Mouse (Mus musculus) liver, embryonic 12.5 days (tissue): ENCODE results near the gene Taar2. TPM values are rescaled to one million over a fixed set of nuclear protein-coding genes. Genes with fewer than 3 reads are reported as not detected.

Experiments
- ATAC-seq: fragments of 200-750 bp; cut with Nextera tagmentation; 2 replicates; pipeline ENCODE4 v1.8.0; 2017; ENCODE audit warnings: moderate number of reproducible peaks, mild to moderate bottlenecking, moderate library complexity
- H3K27ac ChIP-seq: fragments of 300-500 bp; sonication (generic); 2 replicates; pipeline ENCODE4 v1.5.1; 2016; ENCODE audit warnings: mild to moderate bottlenecking
- H3K27me3 ChIP-seq: fragments of 300-500 bp; sonication (generic); replicated peaks from 2 replicates; pipeline ENCODE4 v1.6.1; 2016; ENCODE audit warnings: mild to moderate bottlenecking, moderate library complexity
- H3K36me3 ChIP-seq: fragments of 300-500 bp; sonication (generic); 2 replicates; pipeline ENCODE4 v1.6.1; 2016; ENCODE audit warnings: mild to moderate bottlenecking, moderate library complexity
- H3K4me1 ChIP-seq: fragments of 300-500 bp; sonication (generic); 2 replicates; pipeline ENCODE4 v1.6.1; 2016
- H3K4me2 ChIP-seq: fragments of 300-500 bp; sonication (generic); 2 replicates; pipeline ENCODE4 v1.6.1; 2016; ENCODE audit warnings: mild to moderate bottlenecking, moderate library complexity
- H3K4me3 ChIP-seq: fragments of 300-500 bp; sonication (generic); 2 replicates; pipeline ENCODE4 v1.5.1; 2016; ENCODE audit warnings: mild to moderate bottlenecking, moderate library complexity
- H3K9ac ChIP-seq: fragments of 300-500 bp; sonication (generic); 2 replicates; pipeline ENCODE4 v1.6.1; 2016; ENCODE audit warnings: mild to moderate bottlenecking, moderate library complexity
- H3K9me3 ChIP-seq: fragments of 300-500 bp; sonication (generic); replicated peaks from 2 replicates; pipeline ENCODE4 v1.6.1; 2016; ENCODE audit warnings: mild to moderate bottlenecking, moderate library complexity
- WGBS: fragments of 180-500 bp; shearing (Covaris S2); methylation state at CpG from one replicate; pipeline ENCODE4 v1.1.7; 2016; ENCODE audit not compliant: insufficient replicate concordance; 5-methylcytosine and 5-hydroxymethylcytosine counted together
- polyA plus RNA-seq: library from polyadenylated mRNA; unstranded; fragments of >200 nt; fragmentation: Nextera tagmentation; extraction: Ambion mirVana; gene quantifications from 2 replicates; pipeline ENCODE4 v1.2.1, GENCODE M21; 2016

Taar2 gene
- polyA plus RNA-seq, 1 experiment from 2014 or later, result not detected

GRCm38 (mm10) chr10:23949508-23950005 lies 11.2 kb downstream of the Taar2 start, which contains the start of gene Taar3:
Gene Taar3, plus strand, starts transcription at chr10:23949558.
- Histone ChIP-seq H3K27me3 (no peaks in the 10 kb centered on the region), H3K9me3 (no peaks in the 10 kb centered on the region), H3K4me2 (no peak within 1 kb of the TSS), H3K9ac (no peak within 1 kb of the TSS), H3K4me3 (no peak within 1 kb of the TSS), H3K27ac (no peak within 1 kb of the TSS), H3K36me3 (no peaks in the 10 kb centered on the region), H3K4me1 (no peaks in the 10 kb centered on the region)
- ATAC-seq, result no peak
- 78% methylated on average over 16 of the region's 16 CpGs for WGBS

- no peak overlapping the region for H3K9ac ChIP-seq
- H3K27me3 ChIP-seq, result no peaks in the 10 kb centered on the region
- no peaks in the 10 kb centered on the region for H3K9me3 ChIP-seq
- ATAC-seq, result no peak
- no peak overlapping the region for H3K4me2 ChIP-seq
- H3K4me3 ChIP-seq, result no peak overlapping the region
- H3K27ac ChIP-seq, result no peak overlapping the region
- no peaks in the 10 kb centered on the region for H3K4me1 ChIP-seq
- H3K36me3 ChIP-seq, result no peaks in the 10 kb centered on the region
- WGBS, result 64% methylated on average over 6 of the region's 6 CpGs
Observed at GRCm38 (mm10) chr10:23951714-23952113, 13.3 kb downstream of the Taar2 start.

GRCm38 (mm10) chr10:23959071-23959470 lies 20.7 kb downstream of the Taar2 start:
- WGBS, result 50% methylated on average over 3 of the region's 3 CpGs

GRCm38 (mm10) chr10:23960444-23960915 lies 22.1 kb downstream of the Taar2 start, which contains the start of gene Taar4:
Gene Taar4, plus strand, starts transcription at chr10:23960494.
- Histone ChIP-seq H3K27ac (no peak within 1 kb of the TSS), H3K4me3 (no peak within 1 kb of the TSS), H3K27me3 (no peaks in the 10 kb centered on the region), H3K4me2 (no peak within 1 kb of the TSS), H3K9me3 (no peaks in the 10 kb centered on the region), H3K36me3 (no peaks in the 10 kb centered on the region), H3K9ac (no peak within 1 kb of the TSS), H3K4me1 (no peaks in the 10 kb centered on the region)
- no peak for ATAC-seq
- 68% methylated on average over 13 of the region's 13 CpGs for WGBS

More at GRCm38 (mm10) chr10:23959071-23959470, 20.7 kb downstream of the Taar2 start:
- no peak for ATAC-seq
- Histone ChIP-seq H3K27me3 (no peaks in the 10 kb centered on the region), H3K4me2 (no peak overlapping the region), H3K27ac (no peak overlapping the region), H3K36me3 (no peaks in the 10 kb centered on the region), H3K9me3 (no peaks in the 10 kb centered on the region), H3K4me1 (no peaks in the 10 kb centered on the region), H3K4me3 (no peak overlapping the region), H3K9ac (no peak overlapping the region)

- WGBS, result 58% methylated on average over 3 of the region's 3 CpGs
- no peak overlapping the region for H3K4me3 ChIP-seq
- H3K4me1 ChIP-seq, result no peaks in the 10 kb centered on the region
- H3K36me3 ChIP-seq, result no peaks in the 10 kb centered on the region
- H3K27ac ChIP-seq, result no peak overlapping the region
- H3K9ac ChIP-seq, result no peak overlapping the region
- ATAC-seq, result no peak
- no peak overlapping the region for H3K4me2 ChIP-seq
- H3K27me3 ChIP-seq, result no peaks in the 10 kb centered on the region
- H3K9me3 ChIP-seq, result no peaks in the 10 kb centered on the region
Observed at GRCm38 (mm10) chr10:23963444-23963843, 25.1 kb downstream of the Taar2 start.

- no peak overlapping the region for H3K4me3 ChIP-seq
- H3K4me1 ChIP-seq, result no peaks in the 10 kb centered on the region
- H3K9ac ChIP-seq, result no peak overlapping the region
- no peaks in the 10 kb centered on the region for H3K9me3 ChIP-seq
- WGBS, result 70% methylated on average over 6 of the region's 6 CpGs
- H3K4me2 ChIP-seq, result no peak overlapping the region
- H3K27ac ChIP-seq, result no peak overlapping the region
- H3K27me3 ChIP-seq, result no peaks in the 10 kb centered on the region
- no peak for ATAC-seq
- H3K36me3 ChIP-seq, result no peaks in the 10 kb centered on the region
Observed at GRCm38 (mm10) chr10:23964921-23965610, 26.7 kb downstream of the Taar2 start.

GRCm38 (mm10) chr10:23970656-23971165 lies 32.3 kb downstream of the Taar2 start, which contains the start of gene Taar5:
Gene Taar5, plus strand, starts transcription at chr10:23970706.
- no peaks in the 10 kb centered on the region for H3K4me1 ChIP-seq
- ATAC-seq, result no peak
- no peak within 1 kb of the TSS for H3K4me3 ChIP-seq
- 70% methylated on average over 11 of the region's 11 CpGs for WGBS
- no peaks in the 10 kb centered on the region for H3K9me3 ChIP-seq
- no peak within 1 kb of the TSS for H3K4me2 ChIP-seq
- H3K36me3 ChIP-seq, result no peaks in the 10 kb centered on the region
- H3K27me3 ChIP-seq, result no peaks in the 10 kb centered on the region
- H3K9ac ChIP-seq, result no peak within 1 kb of the TSS
- no peak within 1 kb of the TSS for H3K27ac ChIP-seq

GRCm38 (mm10) chr10:23971256-23971655 lies 32.9 kb downstream of the Taar2 start:
- Histone ChIP-seq H3K4me1 (no peaks in the 10 kb centered on the region), H3K4me3 (no peak overlapping the region), H3K9ac (no peak overlapping the region), H3K4me2 (no peak overlapping the region), H3K9me3 (no peaks in the 10 kb centered on the region), H3K27me3 (no peaks in the 10 kb centered on the region), H3K27ac (no peak overlapping the region), H3K36me3 (no peaks in the 10 kb centered on the region)
- WGBS, result 60% methylated on average over 5 of the region's 5 CpGs
- ATAC-seq, result no peak

GRCm38 (mm10) chr10:23977958-23978357 lies 39.6 kb downstream of the Taar2 start:
- no peak for ATAC-seq
- H3K4me3 ChIP-seq, result no peak overlapping the region
- no peak overlapping the region for H3K27ac ChIP-seq
- 55% methylated on average over 4 of the region's 4 CpGs for WGBS
- H3K9ac ChIP-seq, result no peak overlapping the region
- no peaks in the 10 kb centered on the region for H3K27me3 ChIP-seq
- no peaks in the 10 kb centered on the region for H3K36me3 ChIP-seq
- no peaks in the 10 kb centered on the region for H3K4me1 ChIP-seq
- H3K9me3 ChIP-seq, result no peaks in the 10 kb centered on the region
- H3K4me2 ChIP-seq, result no peak overlapping the region

GRCm38 (mm10) chr10:23978901-23979705 lies 40.7 kb downstream of the Taar2 start:
- WGBS, result 37% methylated on average over 16 of the region's 16 CpGs
- ATAC-seq, result peak; percentile 68
- Histone ChIP-seq H3K4me1 (no peaks in the 10 kb centered on the region), H3K27ac (no peak overlapping the region), H3K4me2 (no peak overlapping the region), H3K4me3 (no peak overlapping the region), H3K36me3 (no peaks in the 10 kb centered on the region), H3K27me3 (no peaks in the 10 kb centered on the region), H3K9me3 (no peaks in the 10 kb centered on the region), H3K9ac (no peak overlapping the region)

GRCm38 (mm10) chr10:23985546-23985945 lies 47.2 kb downstream of the Taar2 start, which contains the start of gene Taar6:
Gene Taar6, minus strand, starts transcription at chr10:23985646.
- WGBS, result 58% methylated on average over 8 of the region's 8 CpGs
- Histone ChIP-seq H3K4me2 (no peak within 1 kb of the TSS), H3K9me3 (no peaks in the 10 kb centered on the region), H3K27ac (no peak within 1 kb of the TSS), H3K27me3 (no peaks in the 10 kb centered on the region), H3K4me3 (no peak within 1 kb of the TSS), H3K4me1 (no peaks in the 10 kb centered on the region), H3K36me3 (no peaks in the 10 kb centered on the region), H3K9ac (no peak within 1 kb of the TSS)
- no peak for ATAC-seq

GRCm38 (mm10) chr10:23986419-23986818 lies 48.0 kb downstream of the Taar2 start:
- no peak overlapping the region for H3K4me3 ChIP-seq
- no peak overlapping the region for H3K27ac ChIP-seq
- H3K9me3 ChIP-seq, result no peaks in the 10 kb centered on the region
- no peaks in the 10 kb centered on the region for H3K4me1 ChIP-seq
- no peak for ATAC-seq
- H3K9ac ChIP-seq, result no peak overlapping the region
- H3K27me3 ChIP-seq, result no peaks in the 10 kb centered on the region
- WGBS, result 45% methylated on average over 5 of the region's 5 CpGs
- H3K36me3 ChIP-seq, result no peaks in the 10 kb centered on the region
- no peak overlapping the region for H3K4me2 ChIP-seq
